Mouse (Mus musculus): Measurements from ENCODE around the gene Ubfd1. TPM values are rescaled to one million over a fixed set of nuclear protein-coding genes. Genes with fewer than 3 reads are reported as not detected.
"Not testable (repeated sequence)": the region's sequence is repeated elsewhere in the genome, so short reads cannot be mapped to it uniquely, and the experiment has no call there.

Ubfd1 gene
- total RNA-seq, 4 experiments from 2014 or later: 50.2 to 58.3 (median 51.9) TPM

GRCm38 (mm10) chr7:122087195-122087982 lies 20.4 kb downstream of the Ubfd1 start:
- no peak for DNase-seq (ENCODE audit: low spot score in 2 of 2)

DNA sequence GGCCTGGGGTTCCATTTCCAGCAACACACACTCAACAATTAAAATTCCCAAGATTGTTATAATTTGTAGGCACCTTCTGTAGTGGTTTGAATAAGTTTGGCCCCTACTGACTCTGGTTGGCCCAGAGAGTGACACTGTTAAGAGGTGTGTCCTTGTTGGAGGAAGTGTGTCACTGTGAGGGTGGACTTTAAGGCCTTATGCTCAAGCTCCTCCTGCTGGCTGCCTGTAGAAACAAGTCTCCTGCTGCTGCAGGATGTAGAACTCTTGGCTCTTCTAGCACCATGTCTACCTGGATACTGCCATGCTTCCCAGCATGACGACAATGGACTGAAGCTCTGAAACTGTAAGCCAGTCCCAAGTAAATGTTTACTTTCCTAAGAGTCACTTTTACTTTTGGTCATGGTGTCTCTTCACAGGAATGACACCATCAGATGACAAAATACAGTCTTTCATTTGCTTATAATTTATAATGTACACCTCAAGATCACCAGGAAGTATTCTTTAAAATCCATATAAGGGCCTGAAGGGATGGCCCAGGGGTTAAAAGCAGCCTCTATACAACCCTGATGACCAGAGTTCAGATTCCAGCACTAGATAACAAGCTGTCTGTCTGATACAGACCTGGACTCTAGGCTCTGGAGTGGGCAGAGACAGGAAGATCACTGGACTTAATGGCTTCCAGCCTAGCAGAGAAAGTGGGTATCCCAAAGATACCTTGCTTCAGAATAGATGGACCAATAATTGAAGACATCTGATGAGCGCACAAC lies 27.8 kb downstream of the Ubfd1 start:
- DNase-seq (ENCODE audit: low spot score in 2 of 2): no peak

GRCm38 (mm10) chr7:122098009-122098408 lies 31.0 kb downstream of the Ubfd1 start:
- DNase-seq (ENCODE audit: low spot score in 2 of 2): no peak

GRCm38 (mm10) chr7:122099222-122099621 lies 32.2 kb downstream of the Ubfd1 start:
- no peak for DNase-seq (ENCODE audit: low spot score in 2 of 2)

- DNase-seq (ENCODE audit: low spot score in 2 of 2): not testable (repeated sequence)
Observed at GRCm38 (mm10) chr7:122101014-122101746, 34.2 kb downstream of the Ubfd1 start.

- peak; percentile 69 to 80 for DNase-seq (ENCODE audit: low spot score in 2 of 2)
Observed at GRCm38 (mm10) chr7:122101747-122102244, 34.8 kb downstream of the Ubfd1 start, which contains the start of gene Ndufab1. Ndufab1 (minus strand) TSS chr7:122101886.

- DNase-seq (ENCODE audit: low spot score in 2 of 2): no peak
Observed at GRCm38 (mm10) chr7:122108206-122108605, 41.2 kb downstream of the Ubfd1 start.

GRCm38 (mm10) chr7:122123518-122123917 lies 56.5 kb downstream of the Ubfd1 start:
- no peak for DNase-seq (ENCODE audit: low spot score in 2 of 2)

DNA sequence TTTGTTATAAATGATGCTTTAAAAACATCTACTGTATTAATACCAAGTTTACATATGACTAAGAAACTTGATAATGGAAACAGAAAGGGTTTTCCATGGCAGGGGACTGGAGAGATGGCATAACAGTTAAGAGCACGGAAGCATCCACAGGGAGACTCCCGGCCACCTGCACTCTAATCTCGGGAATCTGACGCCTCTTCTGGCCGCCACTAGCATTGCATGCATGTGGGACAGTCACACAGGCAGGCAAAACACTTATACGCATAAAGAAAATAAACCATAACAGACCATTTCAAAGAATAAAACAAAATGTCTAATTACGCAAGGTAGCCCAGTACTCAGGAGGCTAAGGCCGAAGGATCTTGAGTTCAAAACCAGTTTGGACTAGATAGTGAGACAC lies 58.7 kb downstream of the Ubfd1 start:
- no peak for DNase-seq (ENCODE audit: low spot score in 2 of 2)

DNA sequence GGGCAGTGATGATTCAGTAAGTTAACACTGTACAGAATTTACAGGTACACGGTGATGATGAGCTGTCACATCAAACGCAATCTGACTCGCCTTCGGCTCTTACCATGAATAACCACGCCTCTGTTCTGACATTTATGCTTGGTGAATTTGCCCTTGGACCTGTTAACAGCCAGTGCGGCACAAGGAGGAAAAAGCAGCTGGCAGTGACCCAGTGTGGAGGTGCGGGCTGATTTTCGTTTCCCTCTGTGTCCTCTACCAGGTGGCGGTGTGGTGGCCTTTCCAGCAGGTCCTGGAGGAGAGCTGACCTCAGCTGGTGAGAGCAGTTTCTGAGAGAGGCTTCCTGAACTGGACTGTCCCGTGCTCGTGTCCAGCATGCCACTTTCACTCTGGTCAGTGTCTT lies 60.0 kb downstream of the Ubfd1 start:
- DNase-seq (ENCODE audit: low spot score in 2 of 2): no peak

Other genes starting within 250 kb of the Ubfd1 start
- not detected for gene Scnn1b, start 202.1 kb upstream of the Ubfd1 start, total RNA-seq (2022)
- gene Cog7, start 85.5 kb upstream of the Ubfd1 start, total RNA-seq (2022): 10 to 100 TPM; 45.4 to 51.0 (median 48.1) TPM
- 10 to 100 TPM; 30.4 to 37.7 (median 35.3) TPM for gene Gga2, start 46.0 kb upstream of the Ubfd1 start, total RNA-seq (2022)
- gene Ears2, start 88 bp downstream of the Ubfd1 start, total RNA-seq (2022): 1 to 10 TPM; 7.1 to 8.4 (median 7.9) TPM
- gene Ndufab1, start 34.7 kb downstream of the Ubfd1 start, total RNA-seq (2022): 100 to 1,000 TPM; 243 to 272 (median 259) TPM
- 1 to 10 TPM; 1.8 to 2.3 (median 2.0) TPM for gene Palb2, start 65.8 kb downstream of the Ubfd1 start, total RNA-seq (2022)
- 100 to 1,000 TPM in 2 of 4 experiments, 10 to 100 TPM in 2; 96.3 to 105 (median 100) TPM for gene Dctn5, start 65.9 kb downstream of the Ubfd1 start, total RNA-seq (2022)
- gene Plk1, start 92.3 kb downstream of the Ubfd1 start, total RNA-seq (2022): 1 to 10 TPM; 1.4 to 2.0 (median 1.7) TPM
- gene Ern2, start 119.0 kb downstream of the Ubfd1 start, total RNA-seq (2022): under 1 TPM; 0.33 to 0.87 (median 0.71) TPM
- gene Chp2, start 152.3 kb downstream of the Ubfd1 start, total RNA-seq (2022): 1 to 10 TPM; 4.6 to 5.9 (median 5.0) TPM
- 1,000 to 10,000 TPM in 2 of 4 experiments, 100 to 1,000 TPM in 2; 870 to 1,138 (median 953) TPM for gene Prkcb, start 221.6 kb downstream of the Ubfd1 start, total RNA-seq (2022)

Data from left cerebral cortex, adult 8-10 months (tissue).